In the genomic region with DNA sequence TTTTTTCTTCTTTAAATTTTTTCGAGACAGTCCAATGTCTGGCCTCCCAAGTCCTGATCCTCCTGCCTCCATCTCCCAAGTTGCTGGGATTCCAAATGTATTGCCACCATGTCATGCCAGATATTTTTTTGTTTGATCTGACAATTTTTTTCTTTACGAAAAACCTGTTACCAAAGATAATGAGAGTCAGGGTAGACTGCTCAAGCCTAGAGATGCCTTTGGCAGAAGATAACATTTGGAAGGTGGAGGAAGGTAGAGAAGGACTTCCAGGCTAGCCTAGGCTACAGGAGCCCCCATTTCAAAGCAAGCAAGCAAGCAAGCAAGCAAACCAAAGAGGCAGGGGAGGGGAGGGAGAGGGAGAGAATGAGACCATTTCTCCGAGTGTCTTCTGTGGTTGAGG, we compare ENCODE assay signal across 8 mouse cellular contexts. TPM values are rescaled to one million over a fixed set of nuclear protein-coding genes. Genes with fewer than 3 reads are reported as not detected.
A peak's percentile ranks its signal among the peaks of the same experiment; 100 is the strongest.
DNase-seq lines count a peak whose midpoint lies in the region; ATAC-seq lines count a peak whose summit lies in the region.

No protein-coding gene starts in this region.

- H3K27me3 ChIP-seq in heart, embryonic 14.5 days (ENCODE audit: control insufficient read depth, insufficient read depth, low read length), result no peaks in the 10 kb centered on the region
- H3K27me3 ChIP-seq in hindbrain, embryonic 12.5 days, result no peaks in the 10 kb centered on the region
- no peaks in the 10 kb centered on the region for H3K27me3 ChIP-seq in midbrain, embryonic 12.5 days

- WGBS in heart, embryonic 14.5 days, result 35% methylated on average over 3 of the region's 3 CpGs
- 43% methylated on average over 3 of the region's 3 CpGs for WGBS in hindbrain, embryonic 12.5 days
- WGBS in midbrain, embryonic 12.5 days, result 50% methylated on average over 3 of the region's 3 CpGs

- peaks cover 3 to 17% of the 10 kb centered on the region in 2 experiments; a peak in 3 of 4 replicates for H3K4me1 ChIP-seq in heart, embryonic 14.5 days (ENCODE audit: control insufficient read depth in 2 of 2, insufficient read depth in 2 of 2, low read length in 2 of 2)
- H3K4me1 ChIP-seq in hindbrain, embryonic 12.5 days, result peaks cover 19% of the 10 kb centered on the region
- H3K4me1 ChIP-seq in midbrain, embryonic 12.5 days, result peaks cover 21% of the 10 kb centered on the region

- H3K27ac ChIP-seq in heart, embryonic 14.5 days (replicated peaks in 1 of 2; ENCODE audit: control insufficient read depth in 1 of 2, insufficient read depth in 1 of 2, low read depth in 2 of 2, low read length in 2 of 2), result no peak overlapping the region
- no peak overlapping the region for H3K27ac ChIP-seq in hindbrain, embryonic 12.5 days
- H3K27ac ChIP-seq in midbrain, embryonic 12.5 days (replicated peaks), result no peak overlapping the region

- no peaks in the 10 kb centered on the region for H3K9me3 ChIP-seq in heart, embryonic 14.5 days (ENCODE audit: control insufficient read depth, low read length)
- no peaks in the 10 kb centered on the region for H3K9me3 ChIP-seq in hindbrain, embryonic 12.5 days (replicated peaks)
- H3K9me3 ChIP-seq in midbrain, embryonic 12.5 days, result no peaks in the 10 kb centered on the region

- no peak for DNase-seq in heart, postnatal 4 days
- DNase-seq in adipocyte (ENCODE audit: low spot score), result peak; percentile 21
- no peak for DNase-seq in urinary bladder, postnatal 36 days (ENCODE audit: low spot score in 2 of 2)
- no peak for DNase-seq in urinary bladder, adult 18-20 months (ENCODE audit: low spot score in 2 of 2)
- DNase-seq in layer of hippocampus, adult 8-10 months (ENCODE audit: low spot score in 2 of 2), result no peak

- H3K4me3 ChIP-seq in heart, embryonic 14.5 days (ENCODE audit: control insufficient read depth in 1 of 2, insufficient read depth in 1 of 2, low read depth in 1 of 2, low read length in 2 of 2), result peak overlapping the region; percentile 71 to 90
- peak overlapping the region; percentile 76 for H3K4me3 ChIP-seq in hindbrain, embryonic 12.5 days
- peak overlapping the region; percentile 75 for H3K4me3 ChIP-seq in midbrain, embryonic 12.5 days

- no peaks in the 10 kb centered on the region; the same call in 1 of the 2 replicates for H3K36me3 ChIP-seq in heart, embryonic 14.5 days (ENCODE audit: control insufficient read depth, insufficient read depth, low read length)
- H3K36me3 ChIP-seq in hindbrain, embryonic 12.5 days, result no peaks in the 10 kb centered on the region
- H3K36me3 ChIP-seq in midbrain, embryonic 12.5 days, result no peaks in the 10 kb centered on the region

- H3K9ac ChIP-seq in heart, embryonic 14.5 days (ENCODE audit: low read length), result peak overlapping the region; percentile 94
- H3K9ac ChIP-seq in hindbrain, embryonic 12.5 days, result peak overlapping the region; percentile 78
- peak overlapping the region; percentile 84 for H3K9ac ChIP-seq in midbrain, embryonic 12.5 days (replicated peaks)

- ATAC-seq in heart, embryonic 14.5 days (ENCODE audit: insufficient number of reproducible peaks, insufficient read depth, low FRiP score, low read depth), result no peak
- ATAC-seq in hindbrain, embryonic 12.5 days (ENCODE audit: low FRiP score), result no peak
- ATAC-seq in midbrain, embryonic 12.5 days (ENCODE audit: low FRiP score, low read depth), result no peak

- peak overlapping the region; percentile 68 for H3K4me2 ChIP-seq in heart, embryonic 14.5 days (ENCODE audit: low read length)
- peak overlapping the region; percentile 59 for H3K4me2 ChIP-seq in hindbrain, embryonic 12.5 days (replicated peaks)
- H3K4me2 ChIP-seq in midbrain, embryonic 12.5 days (replicated peaks), result peak overlapping the region; percentile 56

RNA-seq across cellular contexts. Expression of a gene that starts 0.9 kb away (rescaled TPM):
- polyA plus RNA-seq in heart, embryonic 14.5 days (2014; fragmentation: Nextera tagmentation; extraction: Ambion mirVana), result 29.9 and 33.0 TPM in 2 replicates
- 10 to 100 TPM; 29.9 to 31.6 TPM for total RNA-seq in heart, postnatal 4 days (2021)
- polyA plus RNA-seq in hindbrain, embryonic 12.5 days (2016; fragmentation: Nextera tagmentation; extraction: Ambion mirVana), result 78.7 and 87.7 TPM in 2 replicates
- 72.1 and 75.1 TPM in 2 replicates for polyA plus RNA-seq in midbrain, embryonic 12.5 days (2016; fragmentation: Nextera tagmentation; extraction: Ambion mirVana)
- 100 to 1,000 TPM; 110 to 141 (median 134) TPM for total RNA-seq in layer of hippocampus, adult 8-10 months (2022)

RNA-seq across cellular contexts. Expression of a gene that starts 7.0 kb away (rescaled TPM):
- polyA plus RNA-seq in heart, embryonic 14.5 days (2014; fragmentation: Nextera tagmentation; extraction: Ambion mirVana), result 15.9 and 16.4 TPM in 2 replicates
- total RNA-seq in heart, postnatal 4 days (2021), result 10 to 100 TPM; 17.2 to 17.7 TPM
- polyA plus RNA-seq in hindbrain, embryonic 12.5 days (2016; fragmentation: Nextera tagmentation; extraction: Ambion mirVana), result 24.0 and 28.0 TPM in 2 replicates
- 24.2 and 25.8 TPM in 2 replicates for polyA plus RNA-seq in midbrain, embryonic 12.5 days (2016; fragmentation: Nextera tagmentation; extraction: Ambion mirVana)
- 10 to 100 TPM; 75.1 to 84.2 (median 76.2) TPM for total RNA-seq in layer of hippocampus, adult 8-10 months (2022)

RNA-seq across cellular contexts. Expression of a gene that starts 48.0 kb away (rescaled TPM):
- polyA plus RNA-seq in heart, embryonic 14.5 days (2014; fragmentation: Nextera tagmentation; extraction: Ambion mirVana), result 34.5 and 36.3 TPM in 2 replicates
- total RNA-seq in heart, postnatal 4 days (2021), result 10 to 100 TPM; 34.2 to 34.9 TPM
- 47.3 and 51.6 TPM in 2 replicates for polyA plus RNA-seq in hindbrain, embryonic 12.5 days (2016; fragmentation: Nextera tagmentation; extraction: Ambion mirVana)
- 51.1 and 55.4 TPM in 2 replicates for polyA plus RNA-seq in midbrain, embryonic 12.5 days (2016; fragmentation: Nextera tagmentation; extraction: Ambion mirVana)
- 10 to 100 TPM; 45.9 to 51.5 (median 47.7) TPM for total RNA-seq in layer of hippocampus, adult 8-10 months (2022)
